16 mouse cellular contexts compared by ENCODE assay signal in genomic region chr13:43354362-43354761, GRCm38 (mm10).
"Had no signal": no experiment of that assay in that cellular context is flagged by ENCODE, and none has a peak within 500 bp of the region (broad histone marks: within the 10 kb centered on the region; RNA-seq: fewer than 3 reads in every experiment).

No protein-coding gene starts in this region.

- ATAC-seq: midbrain, embryonic 15.5 days had no signal

- H3K36me3 ChIP-seq: limb, embryonic 10.5 days; liver, embryonic 15.5 days; midbrain, embryonic 15.5 days; neural tube, embryonic 13.5 days had no signal

- H3K9me3 ChIP-seq: limb, embryonic 10.5 days; liver, embryonic 15.5 days; megakaryocyte, embryonic 14.5 days; midbrain, embryonic 15.5 days; neural tube, embryonic 13.5 days had no signal

- H3K4me3 ChIP-seq: left cerebral cortex, adult 2 months; limb, embryonic 10.5 days; liver, embryonic 15.5 days; megakaryocyte, embryonic 14.5 days; midbrain, embryonic 15.5 days; neural tube, embryonic 13.5 days had no signal

- H3K4me1 ChIP-seq: liver, embryonic 15.5 days; midbrain, embryonic 15.5 days; neural tube, embryonic 13.5 days had no signal

- H3K9ac ChIP-seq: liver, embryonic 15.5 days; midbrain, embryonic 15.5 days; neural tube, embryonic 13.5 days had no signal

- H3K4me2 ChIP-seq: liver, embryonic 11.5 days; liver, embryonic 15.5 days; midbrain, embryonic 11.5 days; midbrain, embryonic 15.5 days; neural tube, embryonic 13.5 days had no signal

- H3K27me3 ChIP-seq: liver, embryonic 15.5 days; megakaryocyte, embryonic 14.5 days; midbrain, embryonic 15.5 days; neural tube, embryonic 13.5 days had no signal

- H3K27ac ChIP-seq: left cerebral cortex, adult 2 months; limb, embryonic 10.5 days; liver, embryonic 15.5 days; macrophage; midbrain, embryonic 15.5 days; neural tube, embryonic 13.5 days had no signal

- DNase-seq: kidney, postnatal 25 days; lung, adult 2 months; retina, postnatal 1 day; right cerebral cortex, postnatal 4 days; spleen, adult 18-20 months; thymus, adult 2 months; thymus, postnatal 25 days had no signal
